Mouse (Mus musculus): ENCODE measurements at regions not wholly inside any gene's neighbourhood (a gene's known extent, or its start where the extent isn't known, plus 50 kb on each side); places are given as distances from the start of the nearest gene placed in this dataset.
A peak's percentile ranks its signal among the peaks of the same experiment; 100 is the strongest.

- Histone ChIP-seq H3K27me3 (no peaks in the 10 kb centered on the region), H3K9ac (no peak overlapping the region), H3K9me3 (replicated peaks) (no peaks in the 10 kb centered on the region), H3K4me2 (replicated peaks) (no peak overlapping the region), H3K4me3 (replicated peaks) (no peak overlapping the region), H3K4me1 (no peaks in the 10 kb centered on the region), H3K36me3 (no peaks in the 10 kb centered on the region), H3K27ac (replicated peaks) (no peak overlapping the region)
- 40% methylated on average over 2 of the region's 2 CpGs for WGBS
- ATAC-seq (ENCODE audit: insufficient number of reproducible peaks, low FRiP score, low TSS enrichment, low read depth) = no peak
Observed at GRCm38 (mm10) chr17:64454736-64455135, 123.0 kb upstream of the Pja2 start.

DNA sequence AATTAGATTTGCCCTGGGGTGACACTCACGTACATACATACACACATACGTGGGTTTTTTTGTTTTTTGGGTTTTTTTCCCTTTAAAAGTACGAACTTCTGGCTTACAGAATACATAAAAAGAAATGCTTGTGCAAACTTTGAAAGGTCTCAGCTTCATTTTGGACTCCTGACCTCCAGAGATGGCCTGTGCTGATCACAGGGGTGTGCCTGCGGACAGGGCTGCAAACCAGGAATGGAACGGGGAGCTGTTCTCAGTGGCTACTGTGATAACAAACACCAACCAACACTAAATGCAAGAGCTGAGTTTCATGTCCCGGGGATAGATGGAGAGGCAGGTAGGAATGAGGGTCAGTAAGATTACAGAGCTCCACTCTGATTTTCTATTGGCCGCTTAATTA is 134.3 kb upstream of the Man2a1 start:
- Histone ChIP-seq H3K9me3 (replicated peaks) (no peaks in the 10 kb centered on the region), H3K9ac (no peak overlapping the region), H3K27me3 (no peaks in the 10 kb centered on the region), H3K4me2 (replicated peaks) (no peak overlapping the region), H3K27ac (replicated peaks) (no peak overlapping the region), H3K4me3 (replicated peaks) (no peak overlapping the region), H3K36me3 (no peaks in the 10 kb centered on the region), H3K4me1 (no peaks in the 10 kb centered on the region)
- 76% methylated on average over 7 of the region's 7 CpGs for WGBS
- ATAC-seq (ENCODE audit: insufficient number of reproducible peaks, low FRiP score, low TSS enrichment, low read depth) = no peak

- 70% methylated on average over 9 of the region's 9 CpGs for WGBS
- H3K9ac ChIP-seq = no peak overlapping the region
- H3K4me2 ChIP-seq (replicated peaks) = no peak overlapping the region
- no peaks in the 10 kb centered on the region for H3K9me3 ChIP-seq (replicated peaks)
- H3K27ac ChIP-seq (replicated peaks) = no peak overlapping the region
- no peak for ATAC-seq (ENCODE audit: insufficient number of reproducible peaks, low FRiP score, low TSS enrichment, low read depth)
- H3K27me3 ChIP-seq = no peaks in the 10 kb centered on the region
- H3K36me3 ChIP-seq = no peaks in the 10 kb centered on the region
- no peak overlapping the region for H3K4me3 ChIP-seq (replicated peaks)
- no peaks in the 10 kb centered on the region for H3K4me1 ChIP-seq
Observed at GRCm38 (mm10) chr17:64466746-64467145, 133.8 kb upstream of the Man2a1 start.

- Histone ChIP-seq H3K9me3 (replicated peaks) (no peaks in the 10 kb centered on the region), H3K4me3 (replicated peaks) (no peak overlapping the region), H3K27me3 (no peaks in the 10 kb centered on the region), H3K4me2 (replicated peaks) (no peak overlapping the region), H3K4me1 (no peaks in the 10 kb centered on the region), H3K27ac (replicated peaks) (no peak overlapping the region), H3K36me3 (no peaks in the 10 kb centered on the region), H3K9ac (no peak overlapping the region)
- 58% methylated on average over 10 of the region's 12 CpGs for WGBS
- ATAC-seq (ENCODE audit: insufficient number of reproducible peaks, low FRiP score, low TSS enrichment, low read depth) = no peak
Observed at GRCm38 (mm10) chr17:64467297-64467696, 133.2 kb upstream of the Man2a1 start.

DNA sequence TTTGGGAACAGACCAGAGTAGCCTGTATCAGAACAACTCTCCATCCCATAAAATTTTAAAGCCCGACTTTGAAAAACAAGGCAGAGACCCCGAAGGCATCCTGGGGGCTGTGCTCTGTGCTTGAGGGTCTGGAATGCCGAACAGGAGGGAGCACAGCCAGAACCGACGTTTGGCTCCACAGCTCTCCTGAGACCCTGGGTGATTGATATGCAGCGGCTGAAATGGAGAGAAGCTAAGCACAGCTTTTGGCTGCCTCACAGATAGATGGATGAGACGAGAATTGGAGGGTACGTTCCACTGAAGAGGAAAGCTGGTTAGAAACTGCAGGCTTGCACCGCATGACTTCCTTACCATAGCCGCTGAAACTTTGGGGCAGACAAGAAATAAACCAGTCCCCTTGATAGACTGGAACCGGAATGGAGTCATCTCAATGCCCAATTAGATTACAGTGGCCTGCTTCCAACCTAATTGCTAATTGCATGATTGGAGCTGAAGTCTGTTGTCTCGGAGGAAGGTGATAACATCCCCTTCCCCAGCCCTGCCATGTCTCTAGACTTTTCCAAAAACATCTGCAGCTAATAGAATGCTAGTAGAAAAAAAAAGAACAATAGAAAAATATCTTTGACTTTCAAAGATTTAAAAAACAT is 130.7 kb upstream of the Man2a1 start:
- H3K4me1 ChIP-seq = no peaks in the 10 kb centered on the region
- H3K27me3 ChIP-seq = no peaks in the 10 kb centered on the region
- ATAC-seq (ENCODE audit: insufficient number of reproducible peaks, low FRiP score, low TSS enrichment, low read depth) = no peak
- H3K9me3 ChIP-seq (replicated peaks) = no peaks in the 10 kb centered on the region
- H3K36me3 ChIP-seq = no peaks in the 10 kb centered on the region
- no peak overlapping the region for H3K27ac ChIP-seq (replicated peaks)
- peak overlapping the region; percentile 17; the same call in 1 of the 2 replicates for H3K4me2 ChIP-seq (replicated peaks)
- no peak overlapping the region for H3K9ac ChIP-seq
- 26% methylated on average over 12 of the region's 12 CpGs for WGBS
- H3K4me3 ChIP-seq (replicated peaks) = no peak overlapping the region

- no peak for ATAC-seq (ENCODE audit: insufficient number of reproducible peaks, low FRiP score, low TSS enrichment, low read depth)
Observed at GRCm38 (mm10) chr17:64480607-64481038, 119.9 kb upstream of the Man2a1 start.

DNA sequence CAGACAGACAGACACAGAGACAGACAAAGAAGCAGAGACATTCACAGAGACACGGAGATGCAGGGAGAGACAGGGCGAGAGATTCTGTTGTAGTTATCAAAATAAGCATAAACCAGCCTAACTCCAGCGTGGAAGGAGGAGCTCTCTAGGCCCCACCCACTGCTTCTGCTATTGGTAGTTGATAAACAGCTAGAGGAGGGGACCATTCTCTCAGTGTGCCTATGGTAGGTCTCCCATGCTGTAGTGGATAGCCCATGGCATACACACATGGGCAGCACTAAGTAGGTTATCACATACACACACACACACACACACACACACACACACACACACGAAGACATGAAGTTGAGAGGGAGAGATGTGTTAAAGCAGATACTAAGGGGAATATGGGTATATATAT is 115.7 kb upstream of the Man2a1 start:
- Histone ChIP-seq H3K9ac (no peak overlapping the region), H3K4me2 (replicated peaks) (no peak overlapping the region), H3K36me3 (no peaks in the 10 kb centered on the region), H3K27me3 (no peaks in the 10 kb centered on the region), H3K4me1 (no peaks in the 10 kb centered on the region), H3K9me3 (replicated peaks) (no peaks in the 10 kb centered on the region), H3K27ac (replicated peaks) (no peak overlapping the region), H3K4me3 (replicated peaks) (no peak overlapping the region)
- ATAC-seq (ENCODE audit: insufficient number of reproducible peaks, low FRiP score, low TSS enrichment, low read depth) = no peak
- 83% methylated on average over 4 of the region's 4 CpGs for WGBS

More at GRCm38 (mm10) chr17:64480607-64481038, 119.9 kb upstream of the Man2a1 start:
- Histone ChIP-seq H3K27me3 (no peaks in the 10 kb centered on the region), H3K4me2 (replicated peaks) (no peak overlapping the region), H3K27ac (replicated peaks) (no peak overlapping the region), H3K9ac (no peak overlapping the region), H3K36me3 (no peaks in the 10 kb centered on the region), H3K4me1 (no peaks in the 10 kb centered on the region), H3K9me3 (replicated peaks) (no peaks in the 10 kb centered on the region), H3K4me3 (replicated peaks) (no peak overlapping the region)
- 15% methylated on average over 1 of the region's 1 CpGs for WGBS

DNA sequence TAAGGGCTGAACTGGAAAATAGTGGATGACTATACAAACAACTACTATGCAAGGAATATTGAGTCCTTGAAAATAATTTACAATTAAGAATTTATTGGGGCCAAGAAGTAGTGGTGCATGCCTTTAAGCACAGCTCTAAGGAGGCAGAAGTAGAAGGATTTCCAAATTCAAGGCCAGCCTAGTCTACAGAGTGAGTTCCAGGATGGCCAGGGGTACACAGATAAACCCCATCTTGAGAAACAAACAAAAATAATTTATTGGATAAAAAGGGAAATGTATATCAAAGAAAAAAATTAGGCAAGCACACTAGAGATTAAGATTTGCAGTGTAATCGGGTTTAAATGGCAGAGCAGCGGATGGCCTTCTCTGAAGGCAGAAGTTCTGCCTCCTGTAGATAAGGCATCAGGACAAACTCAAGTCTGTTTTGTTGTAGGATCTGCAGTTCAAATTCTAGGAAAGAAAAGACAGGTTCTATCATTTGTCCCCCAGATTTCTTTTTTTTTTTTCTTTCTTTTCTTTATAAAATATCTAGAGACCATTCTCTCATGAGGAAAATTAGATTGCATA is 110.7 kb upstream of the Man2a1 start:
- H3K4me1 ChIP-seq = no peaks in the 10 kb centered on the region
- H3K9me3 ChIP-seq (replicated peaks) = no peaks in the 10 kb centered on the region
- no peak overlapping the region for H3K4me2 ChIP-seq (replicated peaks)
- ATAC-seq (ENCODE audit: insufficient number of reproducible peaks, low FRiP score, low TSS enrichment, low read depth) = no peak
- no peak overlapping the region for H3K4me3 ChIP-seq (replicated peaks)
- H3K27me3 ChIP-seq = no peaks in the 10 kb centered on the region
- H3K9ac ChIP-seq = no peak overlapping the region
- H3K36me3 ChIP-seq = no peaks in the 10 kb centered on the region
- H3K27ac ChIP-seq (replicated peaks) = no peak overlapping the region
- 83% methylated on average over 2 of the region's 2 CpGs for WGBS

DNA sequence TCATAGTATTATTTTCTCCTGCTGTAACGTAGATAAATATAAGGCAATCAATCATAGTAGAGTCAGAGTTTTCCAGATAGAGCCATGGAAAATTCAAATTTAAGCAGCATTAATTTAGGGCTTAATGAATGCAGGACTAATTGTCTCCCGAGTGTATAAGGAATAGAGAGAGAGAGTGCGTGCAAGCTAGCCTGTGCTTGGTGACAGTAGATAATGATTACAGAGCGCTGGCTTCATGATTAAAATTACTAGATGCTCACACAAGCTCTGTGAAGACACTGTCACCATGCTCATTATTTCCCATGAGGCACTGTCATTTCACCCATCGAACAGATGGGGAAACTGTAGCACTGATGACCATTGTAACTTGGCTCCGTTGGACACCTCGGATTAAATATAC is 109.9 kb upstream of the Man2a1 start:
- no peak overlapping the region for H3K27ac ChIP-seq (replicated peaks)
- H3K4me3 ChIP-seq (replicated peaks) = no peak overlapping the region
- ATAC-seq (ENCODE audit: insufficient number of reproducible peaks, low FRiP score, low TSS enrichment, low read depth) = no peak
- H3K9me3 ChIP-seq (replicated peaks) = no peaks in the 10 kb centered on the region
- WGBS = 82% methylated on average over 7 of the region's 7 CpGs
- H3K36me3 ChIP-seq = no peaks in the 10 kb centered on the region
- no peaks in the 10 kb centered on the region for H3K27me3 ChIP-seq
- H3K4me1 ChIP-seq = no peaks in the 10 kb centered on the region
- H3K9ac ChIP-seq = no peak overlapping the region
- H3K4me2 ChIP-seq (replicated peaks) = no peak overlapping the region

GRCm38 (mm10) chr17:64491922-64492353 is 108.6 kb upstream of the Man2a1 start:
- WGBS = 46% methylated on average over 7 of the region's 10 CpGs
- no peak overlapping the region for H3K4me3 ChIP-seq (replicated peaks)
- no peak overlapping the region for H3K4me2 ChIP-seq (replicated peaks)
- no peak overlapping the region for H3K27ac ChIP-seq (replicated peaks)
- no peaks in the 10 kb centered on the region for H3K4me1 ChIP-seq
- H3K9me3 ChIP-seq (replicated peaks) = no peaks in the 10 kb centered on the region
- no peaks in the 10 kb centered on the region for H3K27me3 ChIP-seq
- no peak overlapping the region for H3K9ac ChIP-seq
- no peaks in the 10 kb centered on the region for H3K36me3 ChIP-seq
- ATAC-seq (ENCODE audit: insufficient number of reproducible peaks, low FRiP score, low TSS enrichment, low read depth) = no peak

DNA sequence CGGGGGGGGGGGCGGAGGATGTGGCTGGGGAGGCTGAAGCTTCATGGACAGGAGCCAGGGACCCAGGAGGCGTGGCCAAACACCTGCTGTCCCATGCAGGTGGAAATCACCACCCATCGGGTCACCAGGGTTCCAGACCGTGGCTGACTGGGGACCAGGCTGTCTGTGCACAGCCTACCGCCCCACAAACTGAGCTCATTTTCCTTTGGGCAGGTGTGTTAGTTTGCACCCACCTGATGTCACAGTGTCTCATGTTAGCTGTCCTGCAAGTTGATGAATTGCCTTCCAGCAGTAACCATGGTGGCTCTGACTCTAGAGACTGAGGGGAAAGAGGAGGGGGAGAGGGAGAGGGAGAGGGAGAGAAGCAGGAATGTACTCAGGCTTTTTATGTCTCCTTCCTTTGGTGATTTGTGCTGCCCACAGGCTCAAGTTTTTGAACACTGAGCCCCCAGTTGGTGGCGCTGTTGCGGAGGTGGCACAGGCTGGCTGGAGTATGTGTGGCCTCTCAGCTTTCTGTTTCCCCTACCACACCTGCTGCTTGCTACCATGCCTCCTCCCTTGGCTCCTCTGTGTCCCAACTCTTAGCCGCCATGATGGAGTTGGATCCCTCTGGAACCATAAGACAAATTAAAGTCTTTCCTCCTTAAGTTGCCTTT is 107.8 kb upstream of the Man2a1 start:
- Histone ChIP-seq H3K4me2 (replicated peaks) (no peak overlapping the region), H3K4me1 (no peaks in the 10 kb centered on the region), H3K9me3 (replicated peaks) (no peaks in the 10 kb centered on the region), H3K27ac (replicated peaks) (no peak overlapping the region), H3K36me3 (no peaks in the 10 kb centered on the region), H3K4me3 (replicated peaks) (no peak overlapping the region), H3K27me3 (no peaks in the 10 kb centered on the region), H3K9ac (no peak overlapping the region)
- 44% methylated on average over 7 of the region's 9 CpGs for WGBS
- ATAC-seq (ENCODE audit: insufficient number of reproducible peaks, low FRiP score, low TSS enrichment, low read depth) = no peak
